Mouse (Mus musculus) kidney, postnatal 0 days (tissue): ENCODE measurements around the gene Zc2hc1c. TPM values are rescaled to one million over a fixed set of nuclear protein-coding genes. Genes with fewer than 3 reads are reported as not detected.
A peak's percentile ranks its signal among the peaks of the same experiment; 100 is the strongest.

ENCODE experiments used
- ATAC-seq: fragments of 200-750 bp; cut with Nextera tagmentation; replicated peaks from 2 replicates; pipeline ENCODE4 v1.8.0; 2017; ENCODE audit warnings: low read depth, moderate number of reproducible peaks, moderate TSS enrichment, moderate library complexity; ENCODE audit not compliant: low FRiP score
- DNase-seq: peaks from one replicate; pipeline ENCODE4 v3.0.0-alpha.2; 2016; ENCODE audit warnings: low spot score
- H3K27ac ChIP-seq: fragments of 300-500 bp; sonication (generic); 2 replicates; pipeline ENCODE4 v1.5.1; 2014; ENCODE audit warnings: mild to moderate bottlenecking
- H3K27me3 ChIP-seq: fragments of 300-500 bp; sonication (generic); 2 replicates; pipeline ENCODE4 v1.6.1; 2014; ENCODE audit warnings: low read length, mixed read lengths; ENCODE audit not compliant: insufficient read depth
- H3K36me3 ChIP-seq: fragments of 300-500 bp; sonication (generic); 2 replicates; pipeline ENCODE4 v1.6.1; 2014; ENCODE audit warnings: low read length, mixed read lengths; ENCODE audit not compliant: insufficient read depth
- H3K4me1 ChIP-seq: fragments of 300-500 bp; sonication (generic); replicated peaks from 2 replicates; pipeline ENCODE4 v1.6.1; 2014; ENCODE audit warnings: antibody characterized with exemption, low read length, mixed read lengths; ENCODE audit not compliant: insufficient read depth
- H3K4me2 ChIP-seq: fragments of 300-500 bp; sonication (generic); 2 replicates; pipeline ENCODE4 v1.6.1; 2014; ENCODE audit warnings: mild to moderate bottlenecking, low read length, moderate library complexity, mixed read lengths
- H3K4me3 ChIP-seq: fragments of 300-500 bp; sonication (generic); replicated peaks from 2 replicates; pipeline ENCODE4 v1.5.1; 2014; ENCODE audit warnings: low read depth, low read length
- H3K9ac ChIP-seq: fragments of 300-500 bp; sonication (generic); 2 replicates; pipeline ENCODE4 v1.6.1; 2014; ENCODE audit warnings: low read depth, low read length
- H3K9me3 ChIP-seq: fragments of 300-500 bp; sonication (generic); replicated peaks from 2 replicates; pipeline ENCODE4 v1.6.1; 2016; ENCODE audit warnings: low read length, inconsistent platforms, mixed read lengths
- CTCF ChIP-seq: IDR thresholded peaks from 2 replicates; pipeline ENCODE4 v1.5.1; 2016; ENCODE audit warnings: antibody characterized with exemption, low read depth, mild to moderate bottlenecking, moderate library complexity
- WGBS: fragments of 180-500 bp; shearing (Covaris S2); extraction: QIAGEN DNeasy Blood & Tissue Kit; methylation state at CpG from one replicate; pipeline ENCODE4 v1.1.7; 2014; 5-methylcytosine and 5-hydroxymethylcytosine counted together
- polyA plus RNA-seq: library from polyadenylated mRNA; unstranded; fragments of >200 nt; fragmentation: Nextera tagmentation; extraction: Ambion mirVana; gene quantifications from 2 replicates; pipeline ENCODE4 v1.2.1, GENCODE M21; 2015

Gene Zc2hc1c
- polyA plus RNA-seq, 1 experiment from 2014 or later = 3.5 TPM

GRCm38 (mm10) chr12:85271843-85272206 lies 16.6 kb upstream of the Zc2hc1c start:
- Histone ChIP-seq H3K4me3 (no peak overlapping the region), H3K4me1 (no peaks in the 10 kb centered on the region), H3K36me3 (no peaks in the 10 kb centered on the region), H3K9ac (no peak overlapping the region), H3K27me3 (no peaks in the 10 kb centered on the region), H3K4me2 (no peak overlapping the region), H3K27ac (no peak overlapping the region), H3K9me3 (no peaks in the 10 kb centered on the region)
- ATAC-seq (no peak), DNase-seq (no peak)
- WGBS = 54% methylated on average over 4 of the region's 4 CpGs
- TF ChIP-seq CTCF = no peak

GRCm38 (mm10) chr12:85273508-85273907 lies 14.9 kb upstream of the Zc2hc1c start:
- 30% methylated on average over 10 of the region's 10 CpGs for WGBS
- no peak for ATAC-seq

GRCm38 (mm10) chr12:85276273-85276672 lies 12.1 kb upstream of the Zc2hc1c start:
- no peak overlapping the region for H3K27ac ChIP-seq
- no peaks in the 10 kb centered on the region for H3K27me3 ChIP-seq
- 59% methylated on average over 5 of the region's 5 CpGs for WGBS
- ATAC-seq (no peak), DNase-seq (no peak)
- no peaks in the 10 kb centered on the region for H3K9me3 ChIP-seq
- TF ChIP-seq CTCF = no peak
- H3K36me3 ChIP-seq = no peaks in the 10 kb centered on the region
- peaks cover 5% of the 10 kb centered on the region; the same call in 1 of the 2 replicates for H3K4me1 ChIP-seq
- H3K9ac ChIP-seq = no peak overlapping the region
- no peak overlapping the region for H3K4me3 ChIP-seq
- no peak overlapping the region for H3K4me2 ChIP-seq

More at GRCm38 (mm10) chr12:85273508-85273907, 14.9 kb upstream of the Zc2hc1c start:
- Histone ChIP-seq H3K4me2 (no peak overlapping the region), H3K9ac (no peak overlapping the region), H3K27ac (no peak overlapping the region), H3K4me3 (no peak overlapping the region), H3K4me1 (no peaks in the 10 kb centered on the region), H3K27me3 (no peaks in the 10 kb centered on the region), H3K9me3 (no peaks in the 10 kb centered on the region), H3K36me3 (no peaks in the 10 kb centered on the region)
- peak; percentile 74 for DNase-seq
- no peak for TF ChIP-seq CTCF

GRCm38 (mm10) chr12:85278919-85279318 lies 9.5 kb upstream of the Zc2hc1c start:
- DNase-seq (no peak), ATAC-seq (no peak)
- WGBS = 95% methylated on average over 10 of the region's 10 CpGs
- Histone ChIP-seq H3K9me3 (no peaks in the 10 kb centered on the region), H3K4me3 (no peak overlapping the region), H3K36me3 (no peaks in the 10 kb centered on the region), H3K9ac (no peak overlapping the region), H3K4me1 (peaks cover 5% of the 10 kb centered on the region; the same call in 1 of the 2 replicates), H3K4me2 (no peak overlapping the region), H3K27ac (no peak overlapping the region), H3K27me3 (no peaks in the 10 kb centered on the region)
- TF ChIP-seq CTCF = no peak

GRCm38 (mm10) chr12:85279396-85280080 lies 8.9 kb upstream of the Zc2hc1c start:
- no peak for TF ChIP-seq CTCF
- H3K27ac ChIP-seq = 0 out of 2 replicates have a peak overlapping the region, but pooled peaks have one; percentile 71
- H3K9ac ChIP-seq = peak overlapping the region; percentile 84
- peak overlapping the region; percentile 94 for H3K4me2 ChIP-seq
- ATAC-seq (peak; percentile 23; the same call in 1 of the 2 replicates), DNase-seq (no peak)
- H3K4me1 ChIP-seq = peaks cover 5% of the 10 kb centered on the region; the same call in 1 of the 2 replicates
- no peaks in the 10 kb centered on the region for H3K9me3 ChIP-seq
- H3K36me3 ChIP-seq = no peaks in the 10 kb centered on the region
- 6% methylated on average over 10 of the region's 10 CpGs for WGBS
- H3K4me3 ChIP-seq = peak overlapping the region; percentile 89
- no peaks in the 10 kb centered on the region for H3K27me3 ChIP-seq

GRCm38 (mm10) chr12:85280105-85280844 lies 8.1 kb upstream of the Zc2hc1c start:
- H3K4me1 ChIP-seq = peaks cover 5% of the 10 kb centered on the region; the same call in 1 of the 2 replicates
- H3K27ac ChIP-seq = peak overlapping the region; percentile 71; the same call in 1 of the 2 replicates
- no peaks in the 10 kb centered on the region for H3K9me3 ChIP-seq
- DNase-seq = peak; percentile 98
- no peaks in the 10 kb centered on the region for H3K27me3 ChIP-seq
- H3K4me3 ChIP-seq = peak overlapping the region; percentile 89
- peak; percentile 94 for ATAC-seq
- 0% methylated on average over 31 of the region's 31 CpGs for WGBS
- H3K9ac ChIP-seq = peak overlapping the region; percentile 84
- H3K4me2 ChIP-seq = peak overlapping the region; percentile 94
- H3K36me3 ChIP-seq = no peaks in the 10 kb centered on the region
- TF ChIP-seq CTCF = peak; percentile 9; the same call in 1 of the 2 replicates
